Mouse (Mus musculus): ENCODE data around the gene E330009J07Rik. TPM values are rescaled to one million over a fixed set of nuclear protein-coding genes. Genes with fewer than 3 reads are reported as not detected.

The E330009J07Rik gene
- polyA plus RNA-seq, 1 experiment from 2014 or later = 12.6 TPM

GRCm38 (mm10) chr6:40403640-40404285, 32.2 kb downstream of the E330009J07Rik start:
- H3K9me3 ChIP-seq (replicated peaks; ENCODE audit: control insufficient read depth, low read length) = no peaks in the 10 kb centered on the region
- H3K4me3 ChIP-seq (ENCODE audit: low read depth, low read length) = no peak overlapping the region
- H3K9ac ChIP-seq (replicated peaks; ENCODE audit: low read length) = no peak overlapping the region
- H3K27me3 ChIP-seq (ENCODE audit: control insufficient read depth, insufficient read depth, low read length) = no peaks in the 10 kb centered on the region
- no peak overlapping the region for H3K4me2 ChIP-seq (ENCODE audit: low read depth, low read length)
- 90% methylated on average over 4 of the region's 4 CpGs for WGBS
- H3K27ac ChIP-seq (replicated peaks; ENCODE audit: low read depth, low read length) = no peak overlapping the region
- ATAC-seq (replicated peaks; ENCODE audit: insufficient number of reproducible peaks, low FRiP score, low TSS enrichment, low read depth) (no peak), DNase-seq (ENCODE audit: low spot score) (no peak)
- no peaks in the 10 kb centered on the region for H3K4me1 ChIP-seq (ENCODE audit: control insufficient read depth, insufficient read depth, low read length)
- H3K36me3 ChIP-seq (replicated peaks; ENCODE audit: control insufficient read depth, insufficient read depth, low read depth, low read length) = no peaks in the 10 kb centered on the region; the same call in none of the 2 replicates

DNA sequence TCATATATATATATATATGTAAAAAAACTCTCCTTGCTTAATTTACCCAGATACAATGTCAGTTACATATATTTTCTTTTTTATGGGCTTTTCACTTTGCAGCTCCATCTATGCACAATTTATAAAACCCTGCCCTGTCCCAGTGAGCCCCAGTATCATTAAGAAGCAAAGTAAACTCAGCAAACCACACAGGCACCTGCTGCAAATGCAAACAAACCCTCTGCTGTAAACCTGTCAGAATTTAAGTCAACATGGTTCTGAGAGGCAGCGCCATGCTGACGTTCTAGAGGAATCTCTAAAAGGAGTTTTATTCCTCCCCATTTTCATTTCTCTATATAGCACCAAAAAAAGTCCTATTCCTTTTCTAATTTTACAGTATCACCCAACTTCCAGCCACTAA, 33.9 kb downstream of the E330009J07Rik start:
- H3K36me3 ChIP-seq (replicated peaks; ENCODE audit: control insufficient read depth, insufficient read depth, low read depth, low read length) = no peaks in the 10 kb centered on the region; the same call in none of the 2 replicates
- H3K4me2 ChIP-seq (ENCODE audit: low read depth, low read length) = no peak overlapping the region
- DNase-seq (ENCODE audit: low spot score) = no peak
- no peak overlapping the region for H3K27ac ChIP-seq (replicated peaks; ENCODE audit: low read depth, low read length)
- H3K4me3 ChIP-seq (ENCODE audit: low read depth, low read length) = no peak overlapping the region
- no peaks in the 10 kb centered on the region for H3K4me1 ChIP-seq (ENCODE audit: control insufficient read depth, insufficient read depth, low read length)
- H3K9ac ChIP-seq (replicated peaks; ENCODE audit: low read length) = no peak overlapping the region
- H3K9me3 ChIP-seq (replicated peaks; ENCODE audit: control insufficient read depth, low read length) = no peaks in the 10 kb centered on the region
- ATAC-seq (replicated peaks; ENCODE audit: insufficient number of reproducible peaks, low FRiP score, low TSS enrichment, low read depth) = no peak
- H3K27me3 ChIP-seq (ENCODE audit: control insufficient read depth, insufficient read depth, low read length) = no peaks in the 10 kb centered on the region
- WGBS = 89% methylated on average over 2 of the region's 2 CpGs

DNA sequence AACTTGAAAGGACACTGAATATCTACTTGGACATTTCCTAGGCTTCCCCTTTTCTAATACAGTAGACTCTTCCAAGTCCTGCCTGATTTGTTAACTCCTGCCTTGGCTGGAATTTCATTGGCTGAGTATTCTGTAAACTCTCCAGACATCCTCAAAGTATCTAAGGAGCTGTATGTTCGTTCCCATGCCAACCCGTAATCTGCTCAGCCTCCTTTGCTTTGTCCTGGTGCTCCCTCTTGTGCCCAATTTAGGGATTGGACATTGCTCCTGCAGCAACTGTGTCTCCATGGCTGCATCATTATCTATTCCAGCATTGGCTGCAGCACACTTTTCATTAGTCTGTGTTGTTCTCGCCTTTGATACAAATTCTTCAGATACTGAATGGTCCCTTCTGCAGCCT, 42.7 kb downstream of the E330009J07Rik start:
- Histone ChIP-seq H3K9ac (replicated peaks; ENCODE audit: low read length) (no peak overlapping the region), H3K4me2 (ENCODE audit: low read depth, low read length) (no peak overlapping the region), H3K9me3 (replicated peaks; ENCODE audit: control insufficient read depth, low read length) (no peaks in the 10 kb centered on the region), H3K4me3 (ENCODE audit: low read depth, low read length) (no peak overlapping the region), H3K27ac (replicated peaks; ENCODE audit: low read depth, low read length) (no peak overlapping the region), H3K36me3 (replicated peaks; ENCODE audit: control insufficient read depth, insufficient read depth, low read depth, low read length) (no peaks in the 10 kb centered on the region), H3K4me1 (ENCODE audit: control insufficient read depth, insufficient read depth, low read length) (no peaks in the 10 kb centered on the region), H3K27me3 (ENCODE audit: control insufficient read depth, insufficient read depth, low read length) (no peaks in the 10 kb centered on the region)
- 39% methylated on average over 3 of the region's 3 CpGs for WGBS
- DNase-seq (ENCODE audit: low spot score) (peak; percentile 74), ATAC-seq (replicated peaks; ENCODE audit: insufficient number of reproducible peaks, low FRiP score, low TSS enrichment, low read depth) (peak; percentile 90)

GRCm38 (mm10) chr6:40390975-40391374, 45.0 kb downstream of the E330009J07Rik start:
- Histone ChIP-seq H3K4me1 (ENCODE audit: control insufficient read depth, insufficient read depth, low read length) (no peaks in the 10 kb centered on the region), H3K9ac (replicated peaks; ENCODE audit: low read length) (no peak overlapping the region), H3K27ac (replicated peaks; ENCODE audit: low read depth, low read length) (no peak overlapping the region), H3K27me3 (ENCODE audit: control insufficient read depth, insufficient read depth, low read length) (no peaks in the 10 kb centered on the region), H3K4me2 (ENCODE audit: low read depth, low read length) (no peak overlapping the region), H3K9me3 (replicated peaks; ENCODE audit: control insufficient read depth, low read length) (no peaks in the 10 kb centered on the region), H3K36me3 (replicated peaks; ENCODE audit: control insufficient read depth, insufficient read depth, low read depth, low read length) (no peaks in the 10 kb centered on the region), H3K4me3 (ENCODE audit: low read depth, low read length) (no peak overlapping the region)
- ATAC-seq (replicated peaks; ENCODE audit: insufficient number of reproducible peaks, low FRiP score, low TSS enrichment, low read depth) (no peak), DNase-seq (ENCODE audit: low spot score) (no peak)
- WGBS = 83% methylated on average over 1 of the region's 1 CpGs

GRCm38 (mm10) chr6:40388660-40389059, 47.3 kb downstream of the E330009J07Rik start:
- no peaks in the 10 kb centered on the region for H3K36me3 ChIP-seq (replicated peaks; ENCODE audit: control insufficient read depth, insufficient read depth, low read depth, low read length)
- no peaks in the 10 kb centered on the region for H3K27me3 ChIP-seq (ENCODE audit: control insufficient read depth, insufficient read depth, low read length)
- no peaks in the 10 kb centered on the region for H3K9me3 ChIP-seq (replicated peaks; ENCODE audit: control insufficient read depth, low read length)
- H3K4me2 ChIP-seq (ENCODE audit: low read depth, low read length) = no peak overlapping the region
- 83% methylated on average over 4 of the region's 4 CpGs for WGBS
- DNase-seq (ENCODE audit: low spot score) = no peak
- H3K4me1 ChIP-seq (ENCODE audit: control insufficient read depth, insufficient read depth, low read length) = no peaks in the 10 kb centered on the region
- H3K9ac ChIP-seq (replicated peaks; ENCODE audit: low read length) = no peak overlapping the region
- H3K4me3 ChIP-seq (ENCODE audit: low read depth, low read length) = no peak overlapping the region
- no peak for ATAC-seq (replicated peaks; ENCODE audit: insufficient number of reproducible peaks, low FRiP score, low TSS enrichment, low read depth)
- H3K27ac ChIP-seq (replicated peaks; ENCODE audit: low read depth, low read length) = no peak overlapping the region

DNA sequence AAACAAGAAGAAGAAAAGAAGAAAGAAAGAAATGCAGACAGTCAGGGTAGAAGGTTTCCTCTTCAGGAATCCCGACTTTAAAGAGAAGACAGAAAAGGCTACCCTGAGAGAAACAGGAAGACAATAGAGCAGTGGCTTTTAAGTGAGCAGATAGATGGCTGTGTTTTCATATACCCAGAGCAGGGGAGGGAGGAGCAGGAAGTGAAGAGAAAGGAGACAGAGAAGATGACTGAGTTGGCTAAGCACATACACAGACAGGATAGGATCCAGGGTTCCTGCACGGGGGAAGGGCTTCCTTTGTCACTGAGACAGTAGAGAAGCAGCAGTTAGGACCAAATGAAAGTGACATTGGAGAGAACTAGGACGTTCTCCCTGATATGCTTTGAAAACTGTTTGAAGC, 50.3 kb downstream of the E330009J07Rik start:
- no peak for ATAC-seq (replicated peaks; ENCODE audit: insufficient number of reproducible peaks, low FRiP score, low TSS enrichment, low read depth)
- no peaks in the 10 kb centered on the region for H3K4me1 ChIP-seq (ENCODE audit: control insufficient read depth, insufficient read depth, low read length)
- WGBS = 70% methylated on average over 3 of the region's 3 CpGs

GRCm38 (mm10) chr6:40381908-40382307, 54.0 kb downstream of the E330009J07Rik start:
- no peak overlapping the region for H3K4me2 ChIP-seq (ENCODE audit: low read depth, low read length)
- H3K27ac ChIP-seq (replicated peaks; ENCODE audit: low read depth, low read length) = no peak overlapping the region
- H3K27me3 ChIP-seq (ENCODE audit: control insufficient read depth, insufficient read depth, low read length) = no peaks in the 10 kb centered on the region
- no peaks in the 10 kb centered on the region for H3K9me3 ChIP-seq (replicated peaks; ENCODE audit: control insufficient read depth, low read length)
- ATAC-seq (replicated peaks; ENCODE audit: insufficient number of reproducible peaks, low FRiP score, low TSS enrichment, low read depth) (no peak), DNase-seq (ENCODE audit: low spot score) (no peak)
- H3K4me1 ChIP-seq (ENCODE audit: control insufficient read depth, insufficient read depth, low read length) = no peaks in the 10 kb centered on the region
- H3K9ac ChIP-seq (replicated peaks; ENCODE audit: low read length) = no peak overlapping the region
- H3K36me3 ChIP-seq (replicated peaks; ENCODE audit: control insufficient read depth, insufficient read depth, low read depth, low read length) = no peaks in the 10 kb centered on the region
- 91% methylated on average over 4 of the region's 4 CpGs for WGBS
- H3K4me3 ChIP-seq (ENCODE audit: low read depth, low read length) = no peak overlapping the region

More for the DNA sequence above, 50.3 kb downstream of the E330009J07Rik start:
- no peaks in the 10 kb centered on the region for H3K27me3 ChIP-seq (ENCODE audit: control insufficient read depth, insufficient read depth, low read length)
- no peak overlapping the region for H3K4me3 ChIP-seq (ENCODE audit: low read depth, low read length)
- H3K9me3 ChIP-seq (replicated peaks; ENCODE audit: control insufficient read depth, low read length) = no peaks in the 10 kb centered on the region
- H3K9ac ChIP-seq (replicated peaks; ENCODE audit: low read length) = no peak overlapping the region
- no peaks in the 10 kb centered on the region for H3K36me3 ChIP-seq (replicated peaks; ENCODE audit: control insufficient read depth, insufficient read depth, low read depth, low read length)
- H3K27ac ChIP-seq (replicated peaks; ENCODE audit: low read depth, low read length) = no peak overlapping the region
- DNase-seq (ENCODE audit: low spot score) = no peak
- H3K4me2 ChIP-seq (ENCODE audit: low read depth, low read length) = no peak overlapping the region

DNA sequence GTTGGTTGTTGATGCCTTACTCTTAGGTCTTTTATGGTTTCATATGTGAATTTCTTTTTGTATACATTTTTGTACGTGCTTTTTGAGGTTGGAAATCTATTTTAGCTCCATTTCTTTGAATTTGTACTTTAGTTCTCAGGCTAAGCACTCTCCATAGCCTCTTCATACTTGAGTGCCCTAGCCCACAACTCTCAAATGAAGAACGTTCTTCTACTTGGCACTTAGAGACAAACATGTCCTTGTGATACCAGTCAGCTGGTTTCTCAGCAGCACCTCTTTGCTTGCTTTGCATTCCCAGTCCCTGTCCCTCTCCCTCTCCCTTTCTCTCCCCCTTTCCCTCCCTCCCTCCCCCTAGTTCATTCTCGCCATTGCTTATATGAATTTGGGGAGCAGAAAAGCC, 55.8 kb downstream of the E330009J07Rik start:
- Histone ChIP-seq H3K4me2 (ENCODE audit: low read depth, low read length) (no peak overlapping the region), H3K27ac (replicated peaks; ENCODE audit: low read depth, low read length) (no peak overlapping the region), H3K27me3 (ENCODE audit: control insufficient read depth, insufficient read depth, low read length) (no peaks in the 10 kb centered on the region), H3K4me3 (ENCODE audit: low read depth, low read length) (no peak overlapping the region), H3K4me1 (ENCODE audit: control insufficient read depth, insufficient read depth, low read length) (no peaks in the 10 kb centered on the region), H3K9me3 (replicated peaks; ENCODE audit: control insufficient read depth, low read length) (no peaks in the 10 kb centered on the region), H3K9ac (replicated peaks; ENCODE audit: low read length) (no peak overlapping the region), H3K36me3 (replicated peaks; ENCODE audit: control insufficient read depth, insufficient read depth, low read depth, low read length) (no peaks in the 10 kb centered on the region)
- ATAC-seq (replicated peaks; ENCODE audit: insufficient number of reproducible peaks, low FRiP score, low TSS enrichment, low read depth) (no peak), DNase-seq (ENCODE audit: low spot score) (no peak)
- 86% methylated on average over 3 of the region's 3 CpGs for WGBS

All from embryonic facial prominence, embryonic 11.5 days (tissue).